Mouse (Mus musculus) megakaryocyte-erythroid progenitor cell, adult 5 weeks (primary cell): ENCODE data around the gene Elovl3. TPM values are rescaled to one million over a fixed set of nuclear protein-coding genes. Genes with fewer than 3 reads are reported as not detected.

Experiments used
- polyA plus RNA-seq: library from polyadenylated mRNA; stranded (reverse); fragments of >175 nt; gene quantifications from 2 replicates; pipeline ENCODE4 v1.2.3, GENCODE M21; 2012

Elovl3 gene
- 0.06 TPM in 1 of 2 replicates, not detected in the other for polyA plus RNA-seq

DNA sequence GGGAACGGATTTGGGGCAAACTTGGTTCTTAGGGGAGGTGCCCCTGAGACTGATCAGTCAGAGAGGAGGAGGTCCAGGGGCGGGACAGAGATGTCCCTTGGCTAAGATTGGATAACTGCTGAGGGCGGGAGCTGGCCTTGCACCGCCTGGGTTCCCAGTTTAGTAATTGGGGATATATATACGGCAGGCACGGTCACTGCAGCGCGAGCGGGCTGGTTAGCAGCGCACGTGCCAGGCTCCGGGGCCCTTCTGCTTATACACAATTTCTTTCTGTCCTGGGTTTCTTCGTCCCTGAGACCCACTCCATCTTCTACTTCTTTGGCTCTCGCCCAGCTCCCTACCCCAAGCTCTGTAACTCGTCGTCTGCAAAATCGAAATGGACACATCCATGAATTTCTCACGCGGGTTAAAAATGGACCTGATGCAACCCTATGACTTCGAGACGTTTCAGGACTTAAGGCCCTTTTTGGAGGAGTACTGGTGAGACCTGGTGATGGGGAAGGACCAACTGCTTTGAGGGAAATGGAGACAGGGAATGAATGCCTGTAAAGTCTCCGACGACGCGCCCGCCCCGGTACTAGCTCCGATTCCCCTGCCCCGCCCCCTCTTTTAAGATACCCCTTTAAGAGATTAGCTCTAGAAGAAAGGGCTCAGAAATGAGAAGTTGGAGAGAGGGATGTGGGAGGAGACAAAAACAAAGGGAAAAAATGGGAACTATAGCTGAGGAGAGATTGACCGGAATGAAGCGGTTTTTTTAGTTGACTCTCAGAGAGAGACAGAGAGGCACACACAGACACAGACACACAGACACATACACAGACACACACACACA lies at the start of gene Elovl3:
Elovl3 (plus strand) TSS at position 204 of the 832 bp plus-strand sequence.

DNA sequence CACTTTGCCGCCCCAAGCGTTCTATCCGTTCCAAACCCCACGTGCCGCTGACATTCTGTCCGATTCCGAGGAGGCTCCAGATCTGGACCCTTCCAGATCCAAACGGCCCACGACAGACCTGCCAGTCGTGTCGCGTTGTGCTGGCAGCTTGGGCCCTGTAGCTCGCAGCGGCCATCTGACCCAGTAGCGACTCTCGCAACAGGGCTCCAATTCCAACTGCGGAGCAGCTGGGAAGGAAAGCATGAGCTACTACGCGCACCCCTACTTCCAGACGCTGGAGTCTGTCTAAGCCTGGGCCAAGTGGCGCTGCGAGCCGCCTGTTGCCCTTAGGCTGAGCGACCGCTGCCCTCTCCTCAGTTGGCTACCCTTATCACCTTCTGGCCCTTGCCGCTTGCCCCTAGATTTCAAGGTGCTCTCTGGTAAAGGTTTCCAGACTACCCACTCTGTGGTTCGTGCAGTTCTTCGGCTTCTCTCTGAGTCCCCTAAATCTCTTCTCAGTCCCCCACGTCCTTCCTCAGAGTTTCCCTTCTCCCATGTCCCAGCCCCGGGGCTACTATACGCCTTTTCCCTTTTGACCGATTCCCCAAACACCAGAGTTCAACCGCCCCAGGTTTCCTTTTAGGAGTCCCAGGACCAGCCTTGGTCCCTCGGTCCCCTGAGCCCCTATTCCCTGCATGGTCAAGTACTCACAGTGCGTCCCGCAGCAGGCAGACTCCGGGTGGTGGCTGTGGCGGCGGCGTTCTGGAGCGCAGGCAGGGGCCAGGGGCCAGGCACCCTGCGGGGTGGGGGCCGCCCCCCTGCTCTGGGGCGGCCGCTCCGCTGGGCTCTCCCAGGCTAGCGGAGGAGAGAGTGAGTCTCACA lies 16.0 kb downstream of the Elovl3 start, which contains the start of gene Pitx3:
Pitx3 (minus strand) TSS at position 816 of the 861 bp plus-strand sequence.

GRCm38 (mm10) chr19:46152127-46152803 lies 20.6 kb downstream of the Elovl3 start, which contains the start of gene Gbf1:
Gene Gbf1, plus strand, starts transcription at chr19:46152509.

Other genes with a start within 250 kb of the Elovl3 start
- gene Armh3, start 133.4 kb upstream of the Elovl3 start, polyA plus RNA-seq = 2.3 and 2.8 TPM in 2 replicates
- 15.6 and 16.4 TPM in 2 replicates for gene Hps6, start 128.4 kb upstream of the Elovl3 start, polyA plus RNA-seq
- 46.1 and 67.5 TPM in 2 replicates for gene Pprc1, start 87.0 kb upstream of the Elovl3 start, polyA plus RNA-seq
- 582 and 737 TPM in 2 replicates for gene Ldb1, start 86.7 kb upstream of the Elovl3 start, polyA plus RNA-seq
- gene Nolc1, start 56.0 kb upstream of the Elovl3 start, polyA plus RNA-seq = 97.7 and 126 TPM in 2 replicates
- 0.13 and 0.25 TPM in 2 replicates for gene Pitx3, start 16.4 kb downstream of the Elovl3 start, polyA plus RNA-seq
- 341 and 366 TPM in 2 replicates for gene Gbf1, start 20.6 kb downstream of the Elovl3 start, polyA plus RNA-seq
- gene Nfkb2, start 172.4 kb downstream of the Elovl3 start, polyA plus RNA-seq = 103 and 147 TPM in 2 replicates
- gene Psd, start 195.3 kb downstream of the Elovl3 start, polyA plus RNA-seq = 1.6 and 1.9 TPM in 2 replicates
- gene Fbxl15, start 196.3 kb downstream of the Elovl3 start, polyA plus RNA-seq = 20.1 and 22.0 TPM in 2 replicates
- 206 and 216 TPM in 2 replicates for gene Cuedc2, start 206.8 kb downstream of the Elovl3 start, polyA plus RNA-seq
- gene Mfsd13a, start 209.2 kb downstream of the Elovl3 start, polyA plus RNA-seq = 121 and 150 TPM in 2 replicates
- gene 2310034G01Rik, start 218.4 kb downstream of the Elovl3 start, polyA plus RNA-seq = 4.7 and 4.8 TPM in 2 replicates